In genomic region chr11:112106891-112107290, GRCm38 (mm10) we compare ENCODE assay signal across 16 mouse cellular contexts.
A peak's percentile ranks its signal among the peaks of the same experiment; 100 is the strongest.
DNase-seq lines count a peak whose midpoint lies in the region; ATAC-seq and TF ChIP-seq lines count a peak whose summit lies in the region.
"Had no signal": no experiment of that assay in that cellular context is flagged by ENCODE, and none has a peak within 500 bp of the region (broad histone marks: within the 10 kb centered on the region; RNA-seq: fewer than 3 reads in every experiment).

No protein-coding gene starts in this region.

- TF ChIP-seq CTCF in kidney, adult 2 months (conservative IDR thresholded peaks at IDR 0.05; ENCODE audit: insufficient read depth, insufficient read length, low read depth, low read length) = no peak

- H3K36me3 ChIP-seq in kidney, embryonic 15.5 days = no peaks in the 10 kb centered on the region
- no peaks in the 10 kb centered on the region for H3K36me3 ChIP-seq in kidney, adult 2 months (ENCODE audit: control insufficient read depth, insufficient read depth, low read length)
- H3K36me3 ChIP-seq in liver, embryonic 11.5 days (ENCODE audit: control insufficient read depth, insufficient read depth, low read length) = no peaks in the 10 kb centered on the region
- H3K36me3 ChIP-seq in intestine, embryonic 16.5 days (ENCODE audit: control insufficient read depth, insufficient read depth, low read length) = no peaks in the 10 kb centered on the region
- H3K36me3 ChIP-seq: heart, embryonic 13.5 days; midbrain, embryonic 15.5 days had no signal

- peak; percentile 6 for DNase-seq in adrenal gland, postnatal 25 days
- DNase-seq in adrenal gland, adult 8-10 months = no peak
- no peak for DNase-seq in kidney, adult 2 months
- peak; percentile 3 for DNase-seq in liver
- no peak for DNase-seq in liver, embryonic 11.5 days (ENCODE audit: low spot score)
- no peak for DNase-seq in layer of hippocampus, postnatal 25 days (ENCODE audit: extremely low spot score in 1 of 2, low spot score in 1 of 2)
- DNase-seq: cerebellum, postnatal 10 days; gastrocnemius, postnatal 36 days; liver, postnatal 0 days; thymus, postnatal 25 days had no signal

- 0 out of 2 replicates have a peak, but pooled peaks cover 4% of the 10 kb centered on the region for H3K27me3 ChIP-seq in kidney, embryonic 15.5 days
- H3K27me3 ChIP-seq in kidney, adult 2 months (replicated peaks; ENCODE audit: control insufficient read depth, insufficient read depth, low read length) = no peaks in the 10 kb centered on the region
- no peaks in the 10 kb centered on the region for H3K27me3 ChIP-seq in liver, embryonic 11.5 days (replicated peaks; ENCODE audit: control insufficient read depth, insufficient read depth, low read length)
- no peaks in the 10 kb centered on the region for H3K27me3 ChIP-seq in intestine, embryonic 16.5 days (replicated peaks; ENCODE audit: control insufficient read depth, insufficient read depth, low read length)
- H3K27me3 ChIP-seq: heart, embryonic 13.5 days; megakaryocyte, embryonic 14.5 days; midbrain, embryonic 15.5 days had no signal

- 0 out of 2 replicates have a peak overlapping the region, but pooled peaks have one; percentile 12 for H3K4me2 ChIP-seq in kidney, embryonic 15.5 days
- no peak overlapping the region for H3K4me2 ChIP-seq in liver, embryonic 11.5 days
- H3K4me2 ChIP-seq in intestine, embryonic 16.5 days (ENCODE audit: low read depth, low read length) = no peak overlapping the region
- H3K4me2 ChIP-seq: heart, embryonic 13.5 days; midbrain, embryonic 15.5 days had no signal

- TF ChIP-seq POLR2A in kidney, adult 2 months (IDR thresholded peaks at IDR 0.05; ENCODE audit: low read depth, low read length) = no peak

- peak; percentile 76 for ATAC-seq in kidney, embryonic 15.5 days (replicated peaks; ENCODE audit: low FRiP score)
- ATAC-seq in liver, embryonic 11.5 days (replicated peaks; ENCODE audit: low FRiP score) = no peak
- ATAC-seq in intestine, embryonic 16.5 days = 0 out of 2 replicates have a peak, but pooled peaks have one; percentile 53
- ATAC-seq: hindbrain, postnatal 0 days; liver, postnatal 0 days; midbrain, embryonic 15.5 days had no signal

- H3K9ac ChIP-seq in kidney, embryonic 15.5 days = no peak overlapping the region
- no peak overlapping the region for H3K9ac ChIP-seq in liver, embryonic 11.5 days (ENCODE audit: low read depth, low read length)
- H3K9ac ChIP-seq in intestine, embryonic 16.5 days (ENCODE audit: low read depth, low read length) = no peak overlapping the region
- H3K9ac ChIP-seq: heart, embryonic 13.5 days; liver, postnatal 0 days; midbrain, embryonic 15.5 days had no signal

- 33% methylated on average over 4 of the region's 4 CpGs for WGBS in kidney, embryonic 15.5 days
- WGBS in kidney, adult 2 months = 40% methylated on average over 4 of the region's 4 CpGs
- WGBS in liver, embryonic 11.5 days = 69% methylated on average over 4 of the region's 4 CpGs
- 42% methylated on average over 4 of the region's 4 CpGs for WGBS in intestine, embryonic 16.5 days

- peaks cover 3% of the 10 kb centered on the region; the same call in 1 of the 2 replicates for H3K4me1 ChIP-seq in kidney, embryonic 15.5 days
- no peaks in the 10 kb centered on the region for H3K4me1 ChIP-seq in kidney, adult 2 months (ENCODE audit: control insufficient read depth, insufficient read depth, low read length)
- H3K4me1 ChIP-seq in liver, embryonic 11.5 days (replicated peaks; ENCODE audit: control insufficient read depth, insufficient read depth, low read length) = no peaks in the 10 kb centered on the region
- no peaks in the 10 kb centered on the region for H3K4me1 ChIP-seq in intestine, embryonic 16.5 days (ENCODE audit: control insufficient read depth, insufficient read depth, low read length)
- H3K4me1 ChIP-seq: heart, embryonic 13.5 days; megakaryocyte, embryonic 14.5 days; midbrain, embryonic 15.5 days had no signal

- no peak overlapping the region for H3K27ac ChIP-seq in kidney, embryonic 15.5 days
- no peak overlapping the region for H3K27ac ChIP-seq in kidney, adult 2 months (ENCODE audit: insufficient read depth, low read depth, low read length)
- no peak overlapping the region for H3K27ac ChIP-seq in liver, embryonic 11.5 days (ENCODE audit: low read depth, low read length)
- H3K27ac ChIP-seq in intestine, embryonic 16.5 days (ENCODE audit: low read length) = no peak overlapping the region
- H3K27ac ChIP-seq: heart, embryonic 13.5 days; hindbrain, postnatal 0 days; midbrain, embryonic 15.5 days had no signal

- no peaks in the 10 kb centered on the region for H3K9me3 ChIP-seq in kidney, embryonic 15.5 days (replicated peaks)
- H3K9me3 ChIP-seq in liver, embryonic 11.5 days (ENCODE audit: control insufficient read depth, low read length) = no peaks in the 10 kb centered on the region
- H3K9me3 ChIP-seq in intestine, embryonic 16.5 days (ENCODE audit: control insufficient read depth, low read length) = no peaks in the 10 kb centered on the region
- H3K9me3 ChIP-seq: heart, embryonic 13.5 days; midbrain, embryonic 15.5 days had no signal

- no peak overlapping the region for H3K4me3 ChIP-seq in kidney, embryonic 15.5 days (replicated peaks)
- no peak overlapping the region for H3K4me3 ChIP-seq in kidney, adult 2 months (ENCODE audit: insufficient read depth, low read depth, low read length)
- no peak overlapping the region for H3K4me3 ChIP-seq in liver, embryonic 11.5 days (ENCODE audit: low read depth, low read length)
- H3K4me3 ChIP-seq in intestine, embryonic 16.5 days (ENCODE audit: low read length) = no peak overlapping the region
- H3K4me3 ChIP-seq: heart, embryonic 13.5 days; megakaryocyte, embryonic 14.5 days; midbrain, embryonic 15.5 days had no signal

Comparison
In these comparisons a context has a peak if more than half of its experiments do, and no peak if none do; other contexts are left out.
1. DNase-seq: peak in adrenal gland, postnatal 25 days (single experiment) and liver (single experiment); none in adrenal gland, adult 8-10 months (single experiment), kidney, adult 2 months (single experiment), liver, embryonic 11.5 days (single experiment) and layer of hippocampus, postnatal 25 days (0 of 2).